Mouse (Mus musculus) forebrain, embryonic 15.5 days (tissue): ENCODE data around the gene Cadm3. TPM values are rescaled to one million over a fixed set of nuclear protein-coding genes. Genes with fewer than 3 reads are reported as not detected.
A peak's percentile ranks its signal among the peaks of the same experiment; 100 is the strongest.

Experiments used
- ATAC-seq: fragments of 200-750 bp; cut with Nextera tagmentation; replicated peaks from 2 replicates; pipeline ENCODE4 v1.8.0; 2017; ENCODE audit warnings: mild to moderate bottlenecking, moderate TSS enrichment, moderate library complexity
- H3K27ac ChIP-seq: fragments of 300-500 bp; sonication (generic); replicated peaks from 2 replicates; pipeline ENCODE4 v1.5.1; 2015; ENCODE audit warnings: mild to moderate bottlenecking, inconsistent platforms
- H3K27me3 ChIP-seq: fragments of 300-500 bp; sonication (generic); 2 replicates; pipeline ENCODE4 v1.6.1; 2015; ENCODE audit warnings: inconsistent platforms
- H3K36me3 ChIP-seq: fragments of 300-500 bp; sonication (generic); 2 replicates; pipeline ENCODE4 v1.6.1; 2015; ENCODE audit warnings: mild to moderate bottlenecking, inconsistent platforms
- H3K4me1 ChIP-seq: fragments of 300-500 bp; sonication (generic); 2 replicates; pipeline ENCODE4 v1.6.1; 2015; ENCODE audit warnings: inconsistent platforms
- H3K4me2 ChIP-seq: fragments of 300-500 bp; sonication (generic); replicated peaks from 2 replicates; pipeline ENCODE4 v1.6.1; 2015; ENCODE audit warnings: mild to moderate bottlenecking, inconsistent platforms
- H3K4me3 ChIP-seq: fragments of 300-500 bp; sonication (generic); 2 replicates; pipeline ENCODE4 v1.5.1; 2015; ENCODE audit warnings: mild to moderate bottlenecking, inconsistent platforms
- H3K9ac ChIP-seq: fragments of 300-500 bp; sonication (generic); replicated peaks from 2 replicates; pipeline ENCODE4 v1.6.1; 2015; ENCODE audit warnings: mild to moderate bottlenecking, inconsistent platforms
- H3K9me3 ChIP-seq: fragments of 300-500 bp; sonication (generic); 2 replicates; pipeline ENCODE4 v1.6.1; 2016; ENCODE audit warnings: inconsistent platforms
- WGBS: fragments of 180-500 bp; shearing (Covaris S2); methylation state at CpG from one replicate; pipeline ENCODE4 v1.1.7; 2015; ENCODE audit warnings: mixed read lengths; 5-methylcytosine and 5-hydroxymethylcytosine counted together
- polyA plus RNA-seq: library from polyadenylated mRNA; unstranded; fragments of >200 nt; fragmentation: Nextera tagmentation; extraction: Ambion mirVana; gene quantifications from 2 replicates; pipeline ENCODE4 v1.2.1, GENCODE M21; 2015

The Cadm3 gene
- polyA plus RNA-seq, 1 experiment from 2014 or later = 38.1 TPM

- Histone ChIP-seq H3K4me1 (peaks cover 3% of the 10 kb centered on the region), H3K27ac (no peak within 1 kb of the TSS), H3K9me3 (no peaks in the 10 kb centered on the region), H3K36me3 (peaks cover 2% of the 10 kb centered on the region; the same call in 1 of the 2 replicates), H3K9ac (no peak within 1 kb of the TSS), H3K27me3 (no peaks in the 10 kb centered on the region), H3K4me2 (no peak within 1 kb of the TSS), H3K4me3 (no peak within 1 kb of the TSS)
- WGBS = 75% methylated on average over 9 of the region's 9 CpGs
- ATAC-seq = no peak
Measured at GRCm38 (mm10) chr1:173333312-173334253, 33.9 kb downstream of the Cadm3 start, which contains the start of gene Ackr1. TSS of gene Ackr1 (minus strand) at chr1:173333750.

GRCm38 (mm10) chr1:173332418-173332817 is 35.1 kb downstream of the Cadm3 start:
- Histone ChIP-seq H3K36me3 (peaks cover 2% of the 10 kb centered on the region; the same call in 1 of the 2 replicates), H3K4me3 (no peak overlapping the region), H3K9ac (no peak overlapping the region), H3K27ac (no peak overlapping the region), H3K4me1 (peaks cover 8% of the 10 kb centered on the region), H3K9me3 (no peaks in the 10 kb centered on the region), H3K27me3 (no peaks in the 10 kb centered on the region), H3K4me2 (no peak overlapping the region)
- 0 out of 2 replicates have a peak, but pooled peaks have one; percentile 23 for ATAC-seq
- WGBS = 92% methylated on average over 5 of the region's 5 CpGs

GRCm38 (mm10) chr1:173329743-173330142 is 37.8 kb downstream of the Cadm3 start:
- H3K4me2 ChIP-seq = no peak overlapping the region
- no peak for ATAC-seq
- H3K4me1 ChIP-seq = peaks cover 8% of the 10 kb centered on the region
- H3K4me3 ChIP-seq = no peak overlapping the region
- H3K27me3 ChIP-seq = no peaks in the 10 kb centered on the region
- no peaks in the 10 kb centered on the region for H3K9me3 ChIP-seq
- H3K27ac ChIP-seq = no peak overlapping the region
- H3K36me3 ChIP-seq = no peaks in the 10 kb centered on the region
- 70% methylated on average over 5 of the region's 5 CpGs for WGBS
- H3K9ac ChIP-seq = no peak overlapping the region

GRCm38 (mm10) chr1:173329185-173329584 is 38.3 kb downstream of the Cadm3 start:
- Histone ChIP-seq H3K27ac (no peak overlapping the region), H3K36me3 (no peaks in the 10 kb centered on the region), H3K27me3 (no peaks in the 10 kb centered on the region), H3K9ac (no peak overlapping the region), H3K9me3 (no peaks in the 10 kb centered on the region), H3K4me2 (no peak overlapping the region), H3K4me1 (peaks cover 8% of the 10 kb centered on the region), H3K4me3 (no peak overlapping the region)
- 46% methylated on average over 4 of the region's 4 CpGs for WGBS
- ATAC-seq = no peak

GRCm38 (mm10) chr1:173328446-173328845 is 39.0 kb downstream of the Cadm3 start:
- Histone ChIP-seq H3K4me2 (no peak overlapping the region), H3K27me3 (no peaks in the 10 kb centered on the region)

GRCm38 (mm10) chr1:173326552-173326951 is 40.9 kb downstream of the Cadm3 start:
- 64% methylated on average over 1 of the region's 1 CpGs for WGBS
- no peak for ATAC-seq

More at GRCm38 (mm10) chr1:173328446-173328845, 39.0 kb downstream of the Cadm3 start:
- Histone ChIP-seq H3K4me1 (peaks cover 8% of the 10 kb centered on the region), H3K9ac (no peak overlapping the region), H3K36me3 (no peaks in the 10 kb centered on the region), H3K9me3 (no peaks in the 10 kb centered on the region), H3K27ac (no peak overlapping the region), H3K4me3 (no peak overlapping the region)
- 20% methylated on average over 8 of the region's 8 CpGs for WGBS
- peak; percentile 11; the same call in 1 of the 2 replicates for ATAC-seq

GRCm38 (mm10) chr1:173325395-173325794 is 42.1 kb downstream of the Cadm3 start:
- Histone ChIP-seq H3K9ac (no peak overlapping the region), H3K4me3 (no peak overlapping the region), H3K27me3 (no peaks in the 10 kb centered on the region), H3K36me3 (no peaks in the 10 kb centered on the region), H3K27ac (no peak overlapping the region), H3K9me3 (no peaks in the 10 kb centered on the region), H3K4me1 (peaks cover 11% of the 10 kb centered on the region), H3K4me2 (no peak overlapping the region)
- WGBS = 90% methylated on average over 1 of the region's 1 CpGs
- no peak for ATAC-seq

More at GRCm38 (mm10) chr1:173326552-173326951, 40.9 kb downstream of the Cadm3 start:
- H3K4me2 ChIP-seq = no peak overlapping the region
- no peak overlapping the region for H3K9ac ChIP-seq
- no peaks in the 10 kb centered on the region for H3K36me3 ChIP-seq
- H3K4me1 ChIP-seq = peaks cover 10% of the 10 kb centered on the region
- H3K27ac ChIP-seq = no peak overlapping the region
- H3K4me3 ChIP-seq = no peak overlapping the region
- H3K27me3 ChIP-seq = no peaks in the 10 kb centered on the region
- no peaks in the 10 kb centered on the region for H3K9me3 ChIP-seq

- Histone ChIP-seq H3K9ac (no peak overlapping the region), H3K27me3 (no peaks in the 10 kb centered on the region), H3K4me2 (no peak overlapping the region), H3K36me3 (no peaks in the 10 kb centered on the region), H3K4me3 (no peak overlapping the region), H3K4me1 (peaks cover 11% of the 10 kb centered on the region), H3K27ac (no peak overlapping the region), H3K9me3 (no peaks in the 10 kb centered on the region)
- WGBS = 45% methylated on average over 4 of the region's 4 CpGs
- ATAC-seq = no peak
Measured at GRCm38 (mm10) chr1:173324961-173325360, 42.5 kb downstream of the Cadm3 start.

GRCm38 (mm10) chr1:173323839-173324585 is 43.5 kb downstream of the Cadm3 start:
- Histone ChIP-seq H3K9ac (no peak overlapping the region), H3K4me2 (no peak overlapping the region), H3K4me3 (no peak overlapping the region), H3K4me1 (peaks cover 11% of the 10 kb centered on the region), H3K36me3 (no peaks in the 10 kb centered on the region), H3K9me3 (no peaks in the 10 kb centered on the region), H3K27ac (no peak overlapping the region), H3K27me3 (no peaks in the 10 kb centered on the region)
- ATAC-seq = no peak
- WGBS = 33% methylated on average over 5 of the region's 5 CpGs

GRCm38 (mm10) chr1:173322249-173322627 is 45.3 kb downstream of the Cadm3 start:
- H3K4me1 ChIP-seq = peaks cover 3% of the 10 kb centered on the region; the same call in 1 of the 2 replicates
- H3K27me3 ChIP-seq = no peaks in the 10 kb centered on the region
- no peaks in the 10 kb centered on the region for H3K36me3 ChIP-seq
- no peak overlapping the region for H3K27ac ChIP-seq
- 62% methylated on average over 6 of the region's 6 CpGs for WGBS
- H3K4me3 ChIP-seq = no peak overlapping the region
- H3K9ac ChIP-seq = no peak overlapping the region
- no peak overlapping the region for H3K4me2 ChIP-seq
- no peak for ATAC-seq
- no peaks in the 10 kb centered on the region for H3K9me3 ChIP-seq

GRCm38 (mm10) chr1:173321593-173322248 is 45.8 kb downstream of the Cadm3 start:
- Histone ChIP-seq H3K4me2 (no peak overlapping the region), H3K36me3 (no peaks in the 10 kb centered on the region), H3K9ac (no peak overlapping the region), H3K27ac (no peak overlapping the region), H3K9me3 (no peaks in the 10 kb centered on the region), H3K27me3 (no peaks in the 10 kb centered on the region), H3K4me3 (no peak overlapping the region), H3K4me1 (peaks cover 3% of the 10 kb centered on the region; the same call in 1 of the 2 replicates)
- ATAC-seq = no peak; the same call in 1 of the 2 replicates
- 42% methylated on average over 8 of the region's 8 CpGs for WGBS
